ENCODE assay signal across 15 mouse cellular contexts in the genomic region with DNA sequence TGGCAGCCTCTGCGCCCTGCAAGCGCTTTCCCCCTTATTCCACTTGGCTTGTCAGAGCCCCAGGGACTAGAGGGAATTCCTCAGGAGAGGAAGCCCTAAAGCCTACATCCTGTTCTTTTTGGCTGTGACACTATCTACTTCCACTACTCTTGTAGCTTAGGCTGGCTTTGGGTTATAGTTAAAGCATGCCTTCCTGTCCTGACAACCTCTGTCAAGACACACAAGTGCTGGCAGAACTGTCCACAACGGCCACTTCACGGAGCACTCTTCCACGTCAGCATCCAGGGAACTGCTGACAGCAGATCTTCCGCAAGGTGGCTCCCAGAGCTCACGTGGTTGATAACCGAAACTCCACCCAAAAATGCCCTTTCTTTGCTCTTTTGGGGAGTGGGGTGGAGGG. TPM values are rescaled to one million over a fixed set of nuclear protein-coding genes. Genes with fewer than 3 reads are reported as not detected.
DNase-seq lines count a peak whose midpoint lies in the region; ATAC-seq and TF ChIP-seq lines count a peak whose summit lies in the region.
"Had no signal": no experiment of that assay in that cellular context is flagged by ENCODE, and none has a peak within 500 bp of the region (broad histone marks: within the 10 kb centered on the region; RNA-seq: fewer than 3 reads in every experiment).

No protein-coding gene starts in this region.

- DNase-seq in kidney, adult 2 months, result peak; percentile 69
- peak; percentile 84 for DNase-seq in adipocyte (ENCODE audit: low spot score)
- DNase-seq in heart, embryonic 10.5 days (ENCODE audit: low spot score), result peak; percentile 89
- no peak for DNase-seq in natural killer cell, adult 2 months (ENCODE audit: low spot score in 2 of 2)
- DNase-seq in thymus, postnatal 36 days, result no peak
- DNase-seq: adrenal gland, postnatal 36 days; cerebellum, adult 18-20 months; gastrocnemius, postnatal 14 days; layer of hippocampus, adult 9-11 months; thymus, postnatal 25 days had no signal

- TF ChIP-seq POLR2A in kidney, adult 2 months (IDR thresholded peaks at IDR 0.05; ENCODE audit: low read depth, low read length), result no peak

- no peaks in the 10 kb centered on the region for H3K36me3 ChIP-seq in kidney, adult 2 months (ENCODE audit: control insufficient read depth, insufficient read depth, low read length)
- H3K36me3 ChIP-seq in kidney, embryonic 16.5 days (ENCODE audit: insufficient read depth, low read length), result no peaks in the 10 kb centered on the region
- no peaks in the 10 kb centered on the region for H3K36me3 ChIP-seq in heart, embryonic 10.5 days
- no peaks in the 10 kb centered on the region for H3K36me3 ChIP-seq in kidney, embryonic 15.5 days
- H3K36me3 ChIP-seq: limb, embryonic 10.5 days had no signal

- no peak overlapping the region for H3K4me2 ChIP-seq in kidney, embryonic 16.5 days (replicated peaks; ENCODE audit: low read depth, low read length)
- no peak overlapping the region for H3K4me2 ChIP-seq in kidney, embryonic 15.5 days

- no peaks in the 10 kb centered on the region for H3K27me3 ChIP-seq in kidney, adult 2 months (replicated peaks; ENCODE audit: control insufficient read depth, insufficient read depth, low read length)
- no peaks in the 10 kb centered on the region for H3K27me3 ChIP-seq in kidney, embryonic 16.5 days (ENCODE audit: insufficient read depth, low read length)
- no peaks in the 10 kb centered on the region for H3K27me3 ChIP-seq in heart, embryonic 10.5 days (ENCODE audit: insufficient read depth, poor library complexity, severe bottlenecking)
- no peaks in the 10 kb centered on the region for H3K27me3 ChIP-seq in kidney, embryonic 15.5 days

- TF ChIP-seq CTCF in kidney, adult 2 months (conservative IDR thresholded peaks at IDR 0.05; ENCODE audit: insufficient read depth, insufficient read length, low read depth, low read length), result no peak

- no peak for ATAC-seq in kidney, embryonic 16.5 days (ENCODE audit: low FRiP score, low TSS enrichment)
- no peak for ATAC-seq in kidney, embryonic 15.5 days (replicated peaks; ENCODE audit: low FRiP score)
- ATAC-seq: midbrain, embryonic 16.5 days had no signal

- no peak overlapping the region for H3K4me3 ChIP-seq in kidney, adult 2 months (ENCODE audit: insufficient read depth, low read depth, low read length)
- no peak overlapping the region for H3K4me3 ChIP-seq in kidney, embryonic 16.5 days (ENCODE audit: low read length)
- H3K4me3 ChIP-seq in heart, embryonic 10.5 days, result peak overlapping the region; percentile 27; the same call in 1 of the 2 replicates
- H3K4me3 ChIP-seq in kidney, embryonic 15.5 days (replicated peaks), result no peak overlapping the region
- H3K4me3 ChIP-seq: limb, embryonic 10.5 days had no signal

- WGBS in kidney, adult 2 months, result 50% methylated on average over 8 of the region's 8 CpGs
- WGBS in kidney, embryonic 16.5 days, result 64% methylated on average over 8 of the region's 8 CpGs
- WGBS in heart, embryonic 10.5 days, result 24% methylated on average over 8 of the region's 8 CpGs
- 66% methylated on average over 8 of the region's 8 CpGs for WGBS in kidney, embryonic 15.5 days

- no peak overlapping the region for H3K27ac ChIP-seq in kidney, adult 2 months (ENCODE audit: insufficient read depth, low read depth, low read length)
- H3K27ac ChIP-seq in kidney, embryonic 16.5 days (ENCODE audit: low read length), result no peak overlapping the region; the same call in 1 of the 2 replicates
- peak overlapping the region; percentile 48; the same call in 1 of the 2 replicates for H3K27ac ChIP-seq in heart, embryonic 10.5 days
- H3K27ac ChIP-seq in kidney, embryonic 15.5 days, result peak overlapping the region; percentile 34; the same call in 1 of the 2 replicates
- H3K27ac ChIP-seq: limb, embryonic 10.5 days; macrophage had no signal

- no peak overlapping the region for H3K9ac ChIP-seq in kidney, embryonic 16.5 days (replicated peaks; ENCODE audit: low read length)
- no peak overlapping the region for H3K9ac ChIP-seq in kidney, embryonic 15.5 days

- 0 out of 2 replicates have a peak, but pooled peaks cover 3% of the 10 kb centered on the region for H3K4me1 ChIP-seq in kidney, adult 2 months (ENCODE audit: control insufficient read depth, insufficient read depth, low read length)
- peaks cover 35% of the 10 kb centered on the region for H3K4me1 ChIP-seq in kidney, embryonic 16.5 days (ENCODE audit: insufficient read depth, low read length)
- H3K4me1 ChIP-seq in heart, embryonic 10.5 days, result peaks cover 51% of the 10 kb centered on the region
- H3K4me1 ChIP-seq in kidney, embryonic 15.5 days, result peaks cover 51% of the 10 kb centered on the region

- no peaks in the 10 kb centered on the region for H3K9me3 ChIP-seq in kidney, embryonic 16.5 days (ENCODE audit: low read length)
- no peaks in the 10 kb centered on the region for H3K9me3 ChIP-seq in heart, embryonic 10.5 days
- no peaks in the 10 kb centered on the region for H3K9me3 ChIP-seq in kidney, embryonic 15.5 days (replicated peaks)
- H3K9me3 ChIP-seq: limb, embryonic 10.5 days had no signal

RNA-seq across cellular contexts. Expression of a gene that starts 54.3 kb away (rescaled TPM):
- 101 and 118 TPM in 2 replicates for polyA plus RNA-seq in kidney, adult 2 months (2012; rRNA removed)
- 43.3 and 46.3 TPM in 2 replicates for polyA plus RNA-seq in kidney, embryonic 16.5 days (2015; fragmentation: Nextera tagmentation; extraction: Ambion mirVana)
- polyA plus RNA-seq in heart, embryonic 10.5 days (2016; fragmentation: Nextera tagmentation; extraction: Ambion mirVana), result 27.9 and 29.1 TPM in 2 replicates
- polyA plus RNA-seq in kidney, embryonic 15.5 days (2015; fragmentation: Nextera tagmentation; extraction: Ambion mirVana), result 37.5 and 39.5 TPM in 2 replicates

Comparison
In these comparisons a context has a peak if more than half of its experiments do, and no peak if none do; other contexts are left out.
1. H3K27ac ChIP-seq: peak in heart, embryonic 10.5 days (single experiment) and kidney, embryonic 15.5 days (single experiment); none in kidney, adult 2 months (single experiment) and kidney, embryonic 16.5 days (single experiment).
2. DNase-seq: peak in kidney, adult 2 months (single experiment), adipocyte (single experiment) and heart, embryonic 10.5 days (single experiment); none in natural killer cell, adult 2 months (0 of 2) and thymus, postnatal 36 days (0 of 2).